Mouse (Mus musculus) lung, embryonic 16.5 days (tissue): ENCODE data around the gene Fbxl15. TPM values are rescaled to one million over a fixed set of nuclear protein-coding genes. Genes with fewer than 3 reads are reported as not detected.

Experiments used
- ATAC-seq: fragments of 200-750 bp; cut with Nextera tagmentation; 2 replicates; pipeline ENCODE4 v1.8.0; 2017; ENCODE audit warnings: low read depth, mild to moderate bottlenecking, moderate library complexity
- H3K27ac ChIP-seq: fragments of 300-500 bp; sonication (generic); 2 replicates; pipeline ENCODE4 v1.5.1; 2014; ENCODE audit warnings: mild to moderate bottlenecking, control low read depth, low read length
- H3K27me3 ChIP-seq: fragments of 300-500 bp; sonication (generic); 2 replicates; pipeline ENCODE4 v1.6.1; 2014; ENCODE audit warnings: low read depth, low read length, mixed read lengths; ENCODE audit not compliant: control insufficient read depth, insufficient read depth
- H3K36me3 ChIP-seq: fragments of 300-500 bp; sonication (generic); 2 replicates; pipeline ENCODE4 v1.6.1; 2014; ENCODE audit warnings: low read length; ENCODE audit not compliant: control insufficient read depth, insufficient read depth
- H3K4me1 ChIP-seq: fragments of 300-500 bp; sonication (generic); replicated peaks from 2 replicates; pipeline ENCODE4 v1.6.1; 2014; ENCODE audit warnings: low read length, mixed read lengths; ENCODE audit not compliant: control insufficient read depth, insufficient read depth
- H3K4me2 ChIP-seq: fragments of 300-500 bp; sonication (generic); 2 replicates; pipeline ENCODE4 v1.6.1; 2014; ENCODE audit warnings: low read depth, low read length, control low read depth
- H3K4me3 ChIP-seq: fragments of 300-500 bp; sonication (generic); 2 replicates; pipeline ENCODE4 v1.5.1; 2014; ENCODE audit warnings: mild to moderate bottlenecking, low read length, control low read depth
- H3K9ac ChIP-seq: fragments of 300-500 bp; sonication (generic); 2 replicates; pipeline ENCODE4 v1.6.1; 2014; ENCODE audit warnings: low read length, control low read depth
- H3K9me3 ChIP-seq: fragments of 300-500 bp; sonication (generic); 2 replicates; pipeline ENCODE4 v1.6.1; 2016; ENCODE audit warnings: low read length; ENCODE audit not compliant: control insufficient read depth
- WGBS: fragments of 180-500 bp; shearing (Covaris S2); extraction: QIAGEN DNeasy Blood & Tissue Kit; methylation state at CpG from one replicate; pipeline ENCODE4 v1.1.7; 2014; 5-methylcytosine and 5-hydroxymethylcytosine counted together
- polyA plus RNA-seq: library from polyadenylated mRNA; unstranded; fragments of >200 nt; fragmentation: Nextera tagmentation; extraction: Ambion mirVana; gene quantifications from 2 replicates; pipeline ENCODE4 v1.2.1, GENCODE M21; 2015

The Fbxl15 gene
- polyA plus RNA-seq, 1 experiment from 2014 or later = 13.3 TPM

DNA sequence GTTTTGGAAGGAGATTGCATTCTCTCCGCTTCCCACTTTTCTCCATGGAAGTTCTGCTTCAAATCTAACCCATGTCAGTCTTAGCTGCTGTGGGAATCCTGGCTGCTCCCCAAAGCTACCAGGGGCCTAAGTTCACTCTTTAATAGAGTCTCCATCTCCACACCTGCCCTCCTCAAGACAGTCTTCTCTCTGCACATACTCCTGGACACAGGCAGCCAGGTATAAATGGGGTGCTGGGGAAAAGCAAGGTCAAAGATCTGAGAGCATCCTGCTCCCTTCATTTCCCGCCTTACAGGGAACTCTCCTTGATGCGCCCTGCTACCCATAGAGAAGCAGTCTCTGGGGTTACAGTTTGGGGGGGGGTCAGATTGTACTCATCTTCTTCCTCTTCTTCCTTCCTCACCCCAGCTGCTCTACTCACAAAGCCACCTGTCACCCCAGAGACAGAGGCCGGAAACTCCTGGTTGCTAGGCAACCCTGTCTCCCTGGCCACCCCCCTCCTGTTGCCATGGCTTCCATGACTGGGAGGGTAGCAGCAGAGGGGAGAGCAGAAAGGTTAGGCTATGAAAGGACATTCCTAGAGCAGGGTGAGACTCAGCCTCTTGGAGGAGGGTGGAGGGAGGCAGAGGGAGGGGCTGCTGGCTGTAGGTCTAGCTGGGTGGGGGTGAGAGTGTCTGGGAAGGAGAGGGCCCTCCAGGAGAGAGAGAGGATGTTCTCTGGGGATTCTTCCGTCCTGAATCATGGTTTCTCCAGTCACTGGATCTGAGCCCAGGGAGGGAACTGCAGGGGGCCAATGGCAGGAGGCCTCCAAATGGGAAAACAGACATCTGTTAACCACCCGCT lies 6.7 kb upstream of the Fbxl15 start:
- no peak for ATAC-seq
- H3K9ac ChIP-seq = no peak overlapping the region

DNA sequence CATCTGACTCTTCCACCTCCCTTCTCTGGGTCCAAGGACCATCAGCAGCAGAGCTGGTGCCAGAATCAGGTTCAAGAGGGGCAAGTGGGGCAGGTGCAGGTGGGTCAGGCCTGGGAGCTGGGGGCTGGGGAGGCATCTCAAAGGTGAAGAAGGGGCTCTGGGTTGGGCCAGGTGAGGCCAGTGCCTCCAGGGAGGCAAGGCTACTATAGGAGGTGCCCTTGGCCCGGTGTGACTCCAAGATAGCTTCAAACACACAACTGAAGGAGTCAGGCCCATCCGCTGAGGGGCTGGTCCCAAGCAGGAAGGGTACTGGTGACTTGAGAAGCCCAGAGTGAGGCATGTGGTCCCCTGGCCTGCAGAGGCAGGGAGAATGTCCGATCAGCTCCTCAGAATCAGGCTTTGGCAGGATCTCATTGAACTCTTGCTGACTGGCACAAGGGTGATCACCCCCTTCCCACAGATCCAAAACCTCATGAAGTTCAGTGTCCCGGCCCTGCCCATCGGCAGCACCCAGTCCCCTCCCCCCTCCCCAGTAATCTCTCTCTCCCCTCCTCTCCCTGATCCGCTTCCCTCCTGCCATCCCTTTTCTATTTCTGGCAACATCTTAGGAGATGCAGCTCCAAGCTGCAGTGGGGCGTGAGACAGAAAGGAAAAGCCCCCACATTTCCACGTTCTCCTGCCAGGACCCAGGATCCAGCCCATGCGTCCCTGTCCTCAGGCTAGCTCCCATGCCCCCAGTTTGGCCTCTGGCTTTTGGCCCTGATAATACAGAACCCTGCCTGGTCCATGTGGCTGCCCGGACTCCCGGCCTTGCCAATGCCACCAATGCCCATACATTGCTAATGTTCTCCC lies 5.6 kb upstream of the Fbxl15 start:
- WGBS = 48% methylated on average over 11 of the region's 11 CpGs
- H3K4me1 ChIP-seq = peaks cover 18% of the 10 kb centered on the region
- no peak overlapping the region for H3K4me2 ChIP-seq
- no peaks in the 10 kb centered on the region for H3K9me3 ChIP-seq
- H3K27me3 ChIP-seq = peaks cover 86% of the 10 kb centered on the region
- no peak for ATAC-seq
- no peaks in the 10 kb centered on the region for H3K36me3 ChIP-seq
- H3K9ac ChIP-seq = no peak overlapping the region
- no peak overlapping the region for H3K27ac ChIP-seq
- H3K4me3 ChIP-seq = no peak overlapping the region

More for the DNA sequence above, 6.7 kb upstream of the Fbxl15 start:
- Histone ChIP-seq H3K4me1 (peaks cover 14% of the 10 kb centered on the region), H3K4me3 (no peak overlapping the region), H3K27me3 (peaks cover 87% of the 10 kb centered on the region), H3K36me3 (no peaks in the 10 kb centered on the region), H3K9me3 (no peaks in the 10 kb centered on the region), H3K27ac (no peak overlapping the region), H3K4me2 (no peak overlapping the region)
- WGBS = 27% methylated on average over 6 of the region's 6 CpGs

DNA sequence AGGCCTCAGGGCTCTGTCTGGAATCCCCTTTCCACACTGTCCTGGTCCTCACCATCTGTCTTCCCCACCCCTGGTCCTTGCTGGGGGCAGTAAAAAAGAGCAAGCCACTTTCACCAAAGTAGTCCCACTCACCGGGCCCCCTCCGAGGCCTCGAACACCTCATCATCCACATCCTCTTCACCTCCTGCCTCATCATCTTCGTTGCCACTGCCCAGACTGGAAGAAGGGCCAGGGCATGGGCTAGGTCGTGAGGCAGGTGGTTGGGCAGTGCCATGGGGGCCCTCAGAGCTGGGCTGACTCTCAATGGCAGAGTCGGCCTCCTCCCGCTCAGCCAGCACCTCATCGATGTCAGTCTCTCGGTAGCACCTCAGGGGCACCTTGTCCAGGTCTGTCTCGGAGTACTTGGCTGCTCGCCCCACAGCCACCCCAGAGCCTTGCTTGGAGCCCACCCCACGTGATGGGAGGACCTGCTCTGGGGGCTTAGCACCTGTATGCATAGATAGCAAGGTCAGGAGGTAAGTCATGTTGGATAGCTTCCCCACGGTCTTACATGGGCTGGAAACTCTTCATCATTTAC lies 4.9 kb upstream of the Fbxl15 start:
- Histone ChIP-seq H3K4me3 (no peak overlapping the region), H3K9ac (no peak overlapping the region), H3K27me3 (peaks cover 80% of the 10 kb centered on the region), H3K4me1 (peaks cover 18% of the 10 kb centered on the region), H3K36me3 (no peaks in the 10 kb centered on the region), H3K27ac (no peak overlapping the region), H3K9me3 (no peaks in the 10 kb centered on the region), H3K4me2 (no peak overlapping the region)
- WGBS = 62% methylated on average over 13 of the region's 13 CpGs
- ATAC-seq = no peak

DNA sequence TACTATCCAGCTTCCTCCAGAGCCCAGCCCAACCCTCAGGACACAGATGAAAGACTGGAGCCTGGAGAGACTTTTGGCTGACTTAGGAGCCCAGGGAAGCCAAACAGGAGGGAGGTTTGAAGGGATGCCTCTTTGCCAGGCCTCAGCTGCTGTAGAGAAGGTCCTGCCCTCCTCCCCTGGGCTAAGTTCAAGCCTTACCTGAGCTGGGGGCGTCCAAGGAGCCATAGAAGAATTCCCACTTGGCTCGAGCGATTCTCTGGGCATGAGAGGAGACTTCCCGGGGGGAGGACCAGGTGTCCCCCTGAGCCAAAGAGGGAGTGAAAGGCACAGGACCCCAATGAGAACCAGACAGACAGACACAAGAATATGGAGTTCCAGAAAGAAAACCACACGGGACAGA lies 4.3 kb upstream of the Fbxl15 start:
- no peaks in the 10 kb centered on the region for H3K9me3 ChIP-seq
- H3K36me3 ChIP-seq = no peaks in the 10 kb centered on the region
- no peak overlapping the region for H3K4me2 ChIP-seq
- H3K27me3 ChIP-seq = peaks cover 73% of the 10 kb centered on the region
- H3K4me1 ChIP-seq = peaks cover 15% of the 10 kb centered on the region
- 67% methylated on average over 5 of the region's 5 CpGs for WGBS
- no peak overlapping the region for H3K27ac ChIP-seq
- no peak for ATAC-seq
- no peak overlapping the region for H3K9ac ChIP-seq
- H3K4me3 ChIP-seq = no peak overlapping the region

DNA sequence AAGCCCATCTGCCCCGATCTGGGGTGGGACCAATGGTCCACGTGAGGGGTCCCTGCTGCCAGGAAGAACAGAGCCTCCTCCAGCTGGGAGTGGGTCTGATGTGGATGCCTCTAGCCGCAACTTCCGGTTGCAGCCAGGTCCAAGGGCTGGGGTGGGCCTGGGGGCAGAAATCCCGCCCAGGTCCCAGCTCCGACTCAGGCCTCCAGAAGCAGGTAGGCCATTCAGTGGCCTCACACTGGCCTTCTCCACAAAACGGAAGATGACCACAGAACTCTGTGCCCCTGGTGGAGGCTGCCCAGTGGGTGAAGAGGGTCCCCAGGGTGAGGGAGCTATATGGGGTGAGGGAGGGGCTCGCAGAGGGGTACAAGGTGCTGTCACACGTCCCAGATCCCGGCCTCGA lies 3.6 kb upstream of the Fbxl15 start:
- H3K9me3 ChIP-seq = no peaks in the 10 kb centered on the region
- H3K9ac ChIP-seq = no peak overlapping the region
- ATAC-seq = no peak
- no peaks in the 10 kb centered on the region for H3K36me3 ChIP-seq
- H3K4me2 ChIP-seq = no peak overlapping the region
- no peak overlapping the region for H3K27ac ChIP-seq
- H3K4me3 ChIP-seq = no peak overlapping the region
- H3K4me1 ChIP-seq = peaks cover 16% of the 10 kb centered on the region
- WGBS = 44% methylated on average over 11 of the region's 11 CpGs
- H3K27me3 ChIP-seq = peaks cover 67% of the 10 kb centered on the region

DNA sequence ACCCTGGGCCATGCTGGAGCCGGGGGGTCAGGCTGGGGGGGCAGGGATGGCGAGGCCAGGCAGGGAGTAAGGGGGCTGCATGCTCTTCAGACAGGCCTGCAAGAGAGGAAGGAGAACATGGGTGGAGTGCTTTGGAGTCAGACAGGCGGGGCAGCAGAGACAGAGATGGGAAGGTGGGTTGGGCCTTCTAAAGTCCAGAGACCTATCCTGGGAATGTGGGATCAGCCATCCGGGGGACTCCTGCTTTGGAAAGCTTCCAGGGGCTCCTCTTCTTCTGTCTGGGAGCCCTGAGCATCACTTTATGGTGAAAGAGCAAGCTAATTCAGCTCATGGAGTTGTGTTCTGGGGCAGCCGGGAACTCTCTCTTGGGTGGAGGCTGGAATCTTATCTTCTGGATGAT lies 3.1 kb upstream of the Fbxl15 start:
- ATAC-seq = no peak
- no peaks in the 10 kb centered on the region for H3K9me3 ChIP-seq
- no peak overlapping the region for H3K4me2 ChIP-seq
- no peaks in the 10 kb centered on the region for H3K36me3 ChIP-seq
- peaks cover 61% of the 10 kb centered on the region for H3K27me3 ChIP-seq
- no peak overlapping the region for H3K4me3 ChIP-seq
- 55% methylated on average over 5 of the region's 5 CpGs for WGBS
- no peak overlapping the region for H3K27ac ChIP-seq
- peaks cover 18% of the 10 kb centered on the region for H3K4me1 ChIP-seq
- H3K9ac ChIP-seq = no peak overlapping the region

DNA sequence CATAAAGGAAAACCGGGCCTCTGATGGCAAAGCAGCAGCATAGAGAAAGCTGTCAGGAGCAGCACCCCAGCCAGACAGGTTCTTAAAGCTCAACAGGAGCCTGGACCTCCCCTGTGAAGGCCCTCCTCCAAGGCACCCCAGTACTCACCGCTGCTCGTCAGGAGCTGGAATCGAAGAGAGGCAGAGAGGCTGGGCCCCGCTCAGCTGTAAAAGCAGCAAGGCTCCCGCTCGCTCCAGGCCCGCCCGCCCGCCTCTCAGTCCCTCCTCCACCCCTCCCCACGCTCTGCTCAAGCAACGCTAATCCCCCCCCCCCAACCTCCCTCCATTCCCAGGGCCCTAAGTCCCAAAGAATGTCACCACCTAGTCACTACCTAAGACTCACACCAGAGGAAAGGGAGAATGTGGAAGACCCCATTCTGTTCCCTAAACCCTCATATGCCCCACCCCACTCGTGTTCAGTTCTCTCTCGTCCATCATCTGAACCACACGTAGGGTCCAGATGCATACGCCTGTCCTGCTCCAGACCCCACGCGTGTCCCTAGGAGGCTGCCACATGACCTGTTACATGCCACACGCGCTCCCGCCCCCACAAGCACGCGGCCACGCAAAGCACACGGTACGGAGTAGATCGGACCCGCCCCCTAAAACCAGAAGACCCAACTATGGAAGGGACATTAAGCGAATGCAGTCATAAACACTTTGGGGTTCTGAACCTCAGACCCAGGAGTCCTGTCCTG lies 1.8 kb upstream of the Fbxl15 start:
- Histone ChIP-seq H3K9me3 (no peaks in the 10 kb centered on the region), H3K27me3 (peaks cover 49% of the 10 kb centered on the region), H3K4me2 (no peak overlapping the region), H3K9ac (no peak overlapping the region), H3K36me3 (no peaks in the 10 kb centered on the region), H3K27ac (no peak overlapping the region), H3K4me1 (peaks cover 18% of the 10 kb centered on the region), H3K4me3 (no peak overlapping the region)
- WGBS = 6% methylated on average over 28 of the region's 29 CpGs
- no peak for ATAC-seq

DNA sequence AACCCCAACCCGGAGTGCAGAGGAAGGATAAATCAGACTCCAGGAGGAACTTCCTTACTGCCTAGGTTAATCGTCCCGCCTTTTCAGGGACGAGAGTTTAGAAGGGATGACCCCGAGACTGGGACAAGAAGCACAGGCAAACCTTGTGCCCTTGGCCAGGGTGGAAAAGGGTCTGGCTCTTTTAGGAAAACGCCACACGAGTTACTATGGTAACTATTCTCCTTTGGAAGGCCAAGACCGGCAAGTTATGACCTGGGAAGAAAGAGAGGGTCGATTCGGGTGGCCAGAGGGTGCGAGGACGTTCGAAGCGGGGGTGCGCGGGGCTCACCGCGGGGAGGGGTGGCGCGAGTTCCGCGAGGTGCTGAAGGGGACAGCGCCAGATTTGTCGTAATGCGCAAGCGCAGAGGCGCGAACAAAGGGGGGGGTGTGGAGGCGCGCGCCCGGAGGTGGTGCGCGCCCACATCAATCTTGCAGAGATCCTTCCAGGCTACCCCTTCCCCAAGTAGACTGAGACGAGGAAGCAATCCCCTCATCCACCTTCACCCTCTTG lies 1.2 kb upstream of the Fbxl15 start, which contains the start of gene Psd:
Gene Psd, minus strand, starts transcription at position 401 of the 550 bp plus-strand sequence.
- no peaks in the 10 kb centered on the region for H3K36me3 ChIP-seq
- WGBS = under 1% methylated on average over 35 of the region's 35 CpGs
- no peaks in the 10 kb centered on the region for H3K9me3 ChIP-seq
- peak within 1 kb of the TSS; percentile 98 for H3K4me2 ChIP-seq
- H3K27me3 ChIP-seq = peaks cover 45% of the 10 kb centered on the region
- H3K4me3 ChIP-seq = peak within 1 kb of the TSS; percentile 71
- H3K4me1 ChIP-seq = peaks cover 18% of the 10 kb centered on the region
- peak within 1 kb of the TSS; percentile 89 for H3K27ac ChIP-seq
- ATAC-seq = no peak
- peak within 1 kb of the TSS; percentile 76 for H3K9ac ChIP-seq
